ENCODE assay signal across 8 mouse cellular contexts in genomic region chr17:63849566-63849965, GRCm38 (mm10). TPM values are rescaled to one million over a fixed set of nuclear protein-coding genes. Genes with fewer than 3 reads are reported as not detected.
A peak's percentile ranks its signal among the peaks of the same experiment; 100 is the strongest.
DNase-seq lines count a peak whose midpoint lies in the region; ATAC-seq and TF ChIP-seq lines count a peak whose summit lies in the region.

No protein-coding gene starts in this region.

- peak overlapping the region; percentile 77 to 84 for H3K4me3 ChIP-seq in ES-E14 (ENCODE audit: insufficient read depth in 1 of 2, low read depth in 1 of 2, low read length in 2 of 2, poor library complexity in 1 of 2, severe bottlenecking in 1 of 2)
- H3K4me3 ChIP-seq in forebrain, embryonic 15.5 days = peak overlapping the region; percentile 83
- peak overlapping the region; percentile 84 for H3K4me3 ChIP-seq in layer of hippocampus, adult 2 months
- peak overlapping the region; percentile 62 for H3K4me3 ChIP-seq in lung, adult 2 months (replicated peaks; ENCODE audit: extremely low read depth, low read depth, low read length)
- H3K4me3 ChIP-seq in olfactory bulb, adult 2 months (ENCODE audit: insufficient read depth, low read depth, low read length) = peak overlapping the region; percentile 64
- peak overlapping the region; percentile 36 for H3K4me3 ChIP-seq in thymus, adult 2 months (ENCODE audit: control insufficient read depth, insufficient read depth, low read length)

- peak; percentile 100 for ATAC-seq in forebrain, embryonic 15.5 days (replicated peaks)

- 0% methylated on average over 22 of the region's 22 CpGs for WGBS in forebrain, embryonic 15.5 days
- WGBS in lung, adult 2 months = under 1% methylated on average over 22 of the region's 22 CpGs
- WGBS in olfactory bulb, adult 2 months = under 1% methylated on average over 22 of the region's 22 CpGs
- 2% methylated on average over 22 of the region's 22 CpGs for WGBS in thymus, adult 2 months

- peaks cover 4% of the 10 kb centered on the region in 2 experiments; a peak in 2 of 4 replicates for H3K4me1 ChIP-seq in ES-E14 (ENCODE audit: control insufficient read depth in 2 of 2, insufficient read depth in 2 of 2, low read length in 2 of 2, poor library complexity in 1 of 2)
- H3K4me1 ChIP-seq in forebrain, embryonic 15.5 days = no peaks in the 10 kb centered on the region
- H3K4me1 ChIP-seq in lung, adult 2 months (ENCODE audit: control insufficient read depth, insufficient read depth, low read length) = peaks cover 2% of the 10 kb centered on the region; the same call in 1 of the 2 replicates
- peaks cover 6% of the 10 kb centered on the region for H3K4me1 ChIP-seq in olfactory bulb, adult 2 months (ENCODE audit: control insufficient read depth, insufficient read depth, low read length)
- H3K4me1 ChIP-seq in thymus, adult 2 months (replicated peaks; ENCODE audit: control insufficient read depth, insufficient read depth, low read length) = peaks cover 5% of the 10 kb centered on the region

- peak overlapping the region; percentile 75 for H3K9ac ChIP-seq in ES-E14 (ENCODE audit: insufficient read depth, low read depth, low read length, poor library complexity, severe bottlenecking)
- peak overlapping the region; percentile 85 for H3K9ac ChIP-seq in forebrain, embryonic 15.5 days (replicated peaks)

- H3K27ac ChIP-seq in ES-E14 (ENCODE audit: insufficient read depth, low read depth, low read length, poor library complexity, severe bottlenecking) = no peak overlapping the region
- peak overlapping the region; percentile 56 for H3K27ac ChIP-seq in forebrain, embryonic 15.5 days (replicated peaks)
- H3K27ac ChIP-seq in layer of hippocampus, adult 2 months = peak overlapping the region; percentile 90
- H3K27ac ChIP-seq in olfactory bulb, adult 2 months (ENCODE audit: insufficient read depth, low read depth, low read length) = 0 out of 2 replicates have a peak overlapping the region, but pooled peaks have one; percentile 19
- H3K27ac ChIP-seq in thymus, adult 2 months (ENCODE audit: control insufficient read depth, insufficient read depth, low read length) = no peak overlapping the region

- no peaks in the 10 kb centered on the region for H3K27me3 ChIP-seq in forebrain, embryonic 15.5 days
- H3K27me3 ChIP-seq in thymus, adult 2 months (ENCODE audit: control insufficient read depth, insufficient read depth, low read length) = peaks cover 5% of the 10 kb centered on the region; the same call in 1 of the 2 replicates

- TF ChIP-seq POLR2A in lung, adult 2 months (IDR thresholded peaks at IDR 0.05; ENCODE audit: borderline replicate concordance, extremely low read depth, low read depth, low read length) = peak; percentile 77; the same call in 1 of the 2 replicates
- peak; percentile 52; the same call in 1 of the 2 replicates for TF ChIP-seq POLR2A in olfactory bulb, adult 2 months (IDR thresholded peaks at IDR 0.05; ENCODE audit: insufficient read depth, low read depth, low read length)
- TF ChIP-seq POLR2A in thymus, adult 2 months (IDR thresholded peaks at IDR 0.05; ENCODE audit: control insufficient read depth, extremely low read depth, insufficient read depth, low read length, poor library complexity) = no peak

- in situ Hi-C loops in ES-E14 (cut with MboI; ENCODE audit: low sequenced_read_pairs in 2 of 2, unreplicated experiment in 2 of 2) = no loop called here

- DNase-seq in ES-E14 (ENCODE audit: low read depth, low spot score) = peak; percentile 73
- DNase-seq in cerebellum, adult 11-12 months = peak; percentile 88
- DNase-seq in heart, postnatal 25 days (ENCODE audit: low spot score) = peak; percentile 84
- peak; percentile 84 to 89 for DNase-seq in layer of hippocampus, adult 2 months (ENCODE audit: low spot score in 2 of 2)
- peak; percentile 75 for DNase-seq in lung, adult 2 months
- DNase-seq in thymus, adult 2 months = peak; percentile 7

- intact Hi-C loops in heart, postnatal 25 days (cut with DNase I) = no loop called here

- peak overlapping the region; percentile 67 for H3K4me2 ChIP-seq in forebrain, embryonic 15.5 days (replicated peaks)

- H3K9me3 ChIP-seq in ES-E14 (ENCODE audit: control insufficient read depth, insufficient read depth, low read depth, low read length) = no peaks in the 10 kb centered on the region
- H3K9me3 ChIP-seq in forebrain, embryonic 15.5 days = no peaks in the 10 kb centered on the region

- TF ChIP-seq CTCF in layer of hippocampus, adult 2 months (conservative IDR thresholded peaks at IDR 0.05) = no peak
- no peak for TF ChIP-seq CTCF in lung, adult 2 months (IDR thresholded peaks at IDR 0.05; ENCODE audit: insufficient read depth, low read length)
- TF ChIP-seq CTCF in olfactory bulb, adult 2 months (IDR thresholded peaks at IDR 0.05; ENCODE audit: insufficient read depth, low read depth, low read length) = no peak
- TF ChIP-seq CTCF in thymus, adult 2 months (IDR thresholded peaks at IDR 0.05; ENCODE audit: borderline replicate concordance, control insufficient read depth, extremely low read depth, insufficient read depth, low read length, poor library complexity) = no peak

- no peaks in the 10 kb centered on the region for H3K36me3 ChIP-seq in ES-E14 (ENCODE audit: control insufficient read depth, insufficient read depth, low read length, poor library complexity, severe bottlenecking)
- H3K36me3 ChIP-seq in forebrain, embryonic 15.5 days = no peaks in the 10 kb centered on the region
- H3K36me3 ChIP-seq in thymus, adult 2 months (ENCODE audit: control insufficient read depth, insufficient read depth, low read length) = no peaks in the 10 kb centered on the region

TF ChIP-seq in ES-E14, 5 proteins besides CTCF, POLR2A, EP300 and RAD21:
- 0 out of 2 replicates have a peak, but pooled peaks have one; percentile 33 for TF ChIP-seq HCFC1 (IDR thresholded peaks at IDR 0.05; ENCODE audit: borderline replicate concordance, insufficient read depth, low read length)
- TF ChIP-seq ZNF384 (IDR thresholded peaks at IDR 0.05; ENCODE audit: low read depth, low read length) = no peak

RNA-seq across cellular contexts. Expression of gene Fer, which starts 13.3 kb away (rescaled TPM):
- 13.8 and 14.2 TPM in 2 replicates for total RNA-seq in ES-E14 (2012; rRNA removed)
- polyA plus RNA-seq in forebrain, embryonic 15.5 days (2015; fragmentation: Nextera tagmentation; extraction: Ambion mirVana) = 33.2 and 33.7 TPM in 2 replicates
- total RNA-seq in heart, postnatal 25 days (2021) = 10 to 100 TPM; 17.4 to 17.9 TPM
- 10 to 100 TPM; 32.9 to 34.9 TPM for total RNA-seq in layer of hippocampus, adult 2 months (2021)
- 2.0 and 4.3 TPM in 2 replicates for polyA plus RNA-seq in lung, adult 2 months (2012; rRNA removed)
- not detected in 2 replicates for polyA plus RNA-seq in olfactory bulb, adult 2 months (2012; ENCODE audit: insufficient read depth, insufficient read length, low replicate concordance, missing spikeins)
- polyA plus RNA-seq in thymus, adult 2 months (2012; rRNA removed) = 0.68 and 0.69 TPM in 2 replicates

RNA-seq across cellular contexts. Expression of gene A930002H24Rik, which starts 14.0 kb away (rescaled TPM):
- total RNA-seq in ES-E14 (2012; rRNA removed) = 0.71 and 1.0 TPM in 2 replicates
- polyA plus RNA-seq in forebrain, embryonic 15.5 days (2015; fragmentation: Nextera tagmentation; extraction: Ambion mirVana) = 2.0 and 2.9 TPM in 2 replicates
- total RNA-seq in heart, postnatal 25 days (2021) = not detected
- total RNA-seq in layer of hippocampus, adult 2 months (2021) = not detected
- 2.0 and 2.5 TPM in 2 replicates for polyA plus RNA-seq in lung, adult 2 months (2012; rRNA removed)
- not detected in 2 replicates for polyA plus RNA-seq in olfactory bulb, adult 2 months (2012; ENCODE audit: insufficient read depth, insufficient read length, low replicate concordance, missing spikeins)
- not detected in 2 replicates for polyA plus RNA-seq in thymus, adult 2 months (2012; rRNA removed)

Comparison
In these comparisons a context has a peak if more than half of its experiments do, and no peak if none do; other contexts are left out.
1. DNase-seq: peak in every context shown above with its lines; median percentile 88 in cerebellum, adult 11-12 months; 86 in layer of hippocampus, adult 2 months; 84 in heart, postnatal 25 days; 75 in lung, adult 2 months; 73 in ES-E14; 7 in thymus, adult 2 months.
2. H3K27ac ChIP-seq: peak in forebrain, embryonic 15.5 days (single experiment), layer of hippocampus, adult 2 months (single experiment) and olfactory bulb, adult 2 months (single experiment); none in ES-E14 (single experiment) and thymus, adult 2 months (single experiment).
3. Peak in every context shown above with its lines, with median percentiles within 50 percentile points of each other: H3K4me3 ChIP-seq.